10 mouse cellular contexts compared by ENCODE assay signal in the genomic region with DNA sequence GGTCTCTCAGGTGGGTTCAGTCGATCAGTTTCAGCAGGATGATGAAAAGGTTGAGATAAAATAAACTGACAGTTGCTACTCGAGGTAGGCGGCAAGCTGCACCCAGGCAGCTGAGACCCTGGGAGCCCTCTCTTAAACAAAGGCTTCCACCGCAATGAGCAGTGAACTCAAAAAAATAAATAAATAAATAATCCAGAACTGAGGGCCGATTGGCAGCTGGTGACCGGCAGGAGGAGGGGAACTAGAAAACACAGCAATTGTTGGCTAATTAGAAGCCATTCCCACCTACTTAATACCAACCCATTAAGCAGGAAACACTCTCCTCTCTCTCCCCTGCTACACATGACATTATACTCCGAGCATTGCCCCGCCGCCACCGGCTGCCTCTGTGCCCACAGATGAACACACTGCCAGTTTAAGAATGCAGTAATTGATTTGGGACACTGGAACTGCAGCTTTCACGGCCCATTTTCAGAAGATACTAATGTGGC.
DNase-seq lines count a peak whose midpoint lies in the region; ATAC-seq and TF ChIP-seq lines count a peak whose summit lies in the region.
"Had no signal": no experiment of that assay in that cellular context is flagged by ENCODE, and none has a peak within 500 bp of the region (broad histone marks: within the 10 kb centered on the region; RNA-seq: fewer than 3 reads in every experiment).

No protein-coding gene starts in this region.

- 0 out of 2 replicates have a peak overlapping the region, but pooled peaks have one; percentile 1 for H3K27ac ChIP-seq in layer of hippocampus, adult 2 months
- H3K27ac ChIP-seq in forebrain, embryonic 11.5 days (ENCODE audit: low read depth, low read length) = no peak overlapping the region
- no peak overlapping the region for H3K27ac ChIP-seq in hindbrain, embryonic 16.5 days (ENCODE audit: low read depth, low read length)
- 0 out of 2 replicates have a peak overlapping the region, but pooled peaks have one; percentile 24 for H3K27ac ChIP-seq in neural tube, embryonic 14.5 days (ENCODE audit: low read depth, low read length)
- H3K27ac ChIP-seq: embryonic facial prominence, embryonic 13.5 days had no signal

- H3K9me3 ChIP-seq in forebrain, embryonic 11.5 days (ENCODE audit: control insufficient read depth, low read length) = no peaks in the 10 kb centered on the region
- no peaks in the 10 kb centered on the region for H3K9me3 ChIP-seq in hindbrain, embryonic 16.5 days (ENCODE audit: control insufficient read depth, low read length)
- no peaks in the 10 kb centered on the region for H3K9me3 ChIP-seq in neural tube, embryonic 14.5 days (ENCODE audit: control insufficient read depth, low read length)
- H3K9me3 ChIP-seq: embryonic facial prominence, embryonic 13.5 days had no signal

- no peak overlapping the region; the same call in 1 of the 2 replicates for H3K4me3 ChIP-seq in layer of hippocampus, adult 2 months
- no peak overlapping the region for H3K4me3 ChIP-seq in forebrain, embryonic 11.5 days (ENCODE audit: low read depth, low read length)
- H3K4me3 ChIP-seq in hindbrain, embryonic 16.5 days (ENCODE audit: low read length) = peak overlapping the region; percentile 2; the same call in 1 of the 2 replicates
- H3K4me3 ChIP-seq in neural tube, embryonic 14.5 days (ENCODE audit: low read depth, low read length) = no peak overlapping the region
- H3K4me3 ChIP-seq: embryonic facial prominence, embryonic 13.5 days had no signal

- WGBS in forebrain, embryonic 11.5 days = 14% methylated on average over 11 of the region's 11 CpGs
- 14% methylated on average over 11 of the region's 11 CpGs for WGBS in hindbrain, embryonic 16.5 days
- WGBS in neural tube, embryonic 14.5 days = 4% methylated on average over 11 of the region's 11 CpGs

- peak overlapping the region; percentile 8; the same call in 1 of the 2 replicates for H3K4me2 ChIP-seq in forebrain, embryonic 11.5 days (ENCODE audit: low read depth, low read length, severe bottlenecking)
- peak overlapping the region; percentile 42 for H3K4me2 ChIP-seq in hindbrain, embryonic 16.5 days (ENCODE audit: low read length)
- peak overlapping the region; percentile 25 for H3K4me2 ChIP-seq in neural tube, embryonic 14.5 days (ENCODE audit: low read depth, low read length)
- H3K4me2 ChIP-seq: embryonic facial prominence, embryonic 13.5 days; lung, embryonic 14.5 days had no signal

- no peaks in the 10 kb centered on the region; the same call in 1 of the 2 replicates for H3K27me3 ChIP-seq in forebrain, embryonic 11.5 days (ENCODE audit: control insufficient read depth, insufficient read depth, low read length)
- no peaks in the 10 kb centered on the region for H3K27me3 ChIP-seq in hindbrain, embryonic 16.5 days (replicated peaks; ENCODE audit: control insufficient read depth, insufficient read depth, low read length)
- H3K27me3 ChIP-seq in neural tube, embryonic 14.5 days (ENCODE audit: control insufficient read depth, insufficient read depth, low read length) = no peaks in the 10 kb centered on the region
- H3K27me3 ChIP-seq: embryonic facial prominence, embryonic 13.5 days had no signal

- DNase-seq in layer of hippocampus, adult 2 months (ENCODE audit: low spot score in 2 of 2) = peak; percentile 2 to 15
- no peak for DNase-seq in layer of hippocampus, adult 9-11 months
- peak; percentile 70 for DNase-seq in forebrain, embryonic 11.5 days (ENCODE audit: low spot score)
- no peak for DNase-seq in urinary bladder, postnatal 25 days (ENCODE audit: low spot score)
- no peak for DNase-seq in adrenal gland, postnatal 14 days
- DNase-seq: gastrocnemius, postnatal 36 days; lung, embryonic 14.5 days had no signal

- ATAC-seq in forebrain, embryonic 11.5 days (replicated peaks; ENCODE audit: low FRiP score) = peak; percentile 92
- peak; percentile 92 for ATAC-seq in hindbrain, embryonic 16.5 days
- ATAC-seq in neural tube, embryonic 14.5 days (ENCODE audit: low read depth) = peak; percentile 93

- H3K9ac ChIP-seq in forebrain, embryonic 11.5 days (ENCODE audit: low read length) = no peak overlapping the region
- no peak overlapping the region for H3K9ac ChIP-seq in hindbrain, embryonic 16.5 days (ENCODE audit: low read depth, low read length)
- H3K9ac ChIP-seq in neural tube, embryonic 14.5 days (replicated peaks; ENCODE audit: low read depth, low read length) = 0 out of 2 replicates have a peak overlapping the region, but pooled peaks have one; percentile 21
- H3K9ac ChIP-seq: embryonic facial prominence, embryonic 13.5 days; lung, embryonic 14.5 days had no signal

- no peaks in the 10 kb centered on the region for H3K36me3 ChIP-seq in forebrain, embryonic 11.5 days (ENCODE audit: control insufficient read depth, insufficient read depth, low read length)
- H3K36me3 ChIP-seq in hindbrain, embryonic 16.5 days (ENCODE audit: control insufficient read depth, insufficient read depth, low read length) = no peaks in the 10 kb centered on the region
- no peaks in the 10 kb centered on the region for H3K36me3 ChIP-seq in neural tube, embryonic 14.5 days (ENCODE audit: control insufficient read depth, insufficient read depth, low read length)
- H3K36me3 ChIP-seq: embryonic facial prominence, embryonic 13.5 days had no signal

- H3K4me1 ChIP-seq in forebrain, embryonic 11.5 days (replicated peaks; ENCODE audit: control insufficient read depth, insufficient read depth, low read length) = peaks cover 5% of the 10 kb centered on the region; the same call in 1 of the 2 replicates
- peaks cover 6% of the 10 kb centered on the region for H3K4me1 ChIP-seq in hindbrain, embryonic 16.5 days (ENCODE audit: control insufficient read depth, insufficient read depth, low read depth, low read length)
- 0 out of 2 replicates have a peak, but pooled peaks cover 5% of the 10 kb centered on the region for H3K4me1 ChIP-seq in neural tube, embryonic 14.5 days (ENCODE audit: control insufficient read depth, insufficient read depth, low read length)
- H3K4me1 ChIP-seq: embryonic facial prominence, embryonic 13.5 days had no signal

- peak; percentile 9; the same call in 1 of the 2 replicates for TF ChIP-seq CTCF in layer of hippocampus, adult 2 months (conservative IDR thresholded peaks at IDR 0.05)

Comparison
In these comparisons a context has a peak if more than half of its experiments do, and no peak if none do; other contexts are left out.
1. DNase-seq: peak in layer of hippocampus, adult 2 months (2 of 2) and forebrain, embryonic 11.5 days (single experiment); none in layer of hippocampus, adult 9-11 months (single experiment), urinary bladder, postnatal 25 days (single experiment) and adrenal gland, postnatal 14 days (single experiment).
2. H3K27ac ChIP-seq: peak in layer of hippocampus, adult 2 months (single experiment) and neural tube, embryonic 14.5 days (single experiment); none in forebrain, embryonic 11.5 days (single experiment) and hindbrain, embryonic 16.5 days (single experiment).
3. Peak in every context shown above with its lines, with median percentiles within 50 percentile points of each other: ATAC-seq and H3K4me2 ChIP-seq.